Mouse (Mus musculus) lung, adult 10 weeks (tissue): ENCODE data around the gene Edem3. TPM values are rescaled to one million over a fixed set of nuclear protein-coding genes. Genes with fewer than 3 reads are reported as not detected.

Source experiments
- polyA plus RNA-seq: library from polyadenylated mRNA; stranded (reverse); fragments of 350-450 nt; fragmentation: Illumina TruSeq; extraction: RNeasy Lipid Tissue Mini Kit (QIAGEN cat#74804); gene quantifications from one replicate; pipeline ENCODE4 v1.2.3, GENCODE M21; 2014; ENCODE audit warnings: low read depth, low replicate concordance; ENCODE audit not compliant: insufficient read depth

Edem3 gene
- 7.6 TPM for polyA plus RNA-seq

GRCm38 (mm10) chr1:151754881-151755659 is at the start of gene Edem3:
TSS of gene Edem3 (plus strand) at chr1:151755371.

Other genes with a start within 250 kb of the Edem3 start
- 14.0 TPM for gene Fam129a, start 184.2 kb upstream of the Edem3 start, polyA plus RNA-seq